Mouse (Mus musculus) macrophage (primary cell): ENCODE measurements around the gene Lama4. TPM values are rescaled to one million over a fixed set of nuclear protein-coding genes. Genes with fewer than 3 reads are reported as not detected.

Source experiments
- H3K27ac ChIP-seq: fragments of 350-480 bp; formaldehyde crosslinking; 2 replicates; pipeline ENCODE4 v1.9.0; 2021
- H3K36me3 ChIP-seq: fragments of 350-480 bp; formaldehyde crosslinking; 2 replicates; pipeline ENCODE4 v1.9.0; 2021; ENCODE audit errors: inconsistent target
- H3K4me3 ChIP-seq: fragments of 350-480 bp; formaldehyde crosslinking; 2 replicates; pipeline ENCODE4 v1.9.0; 2021; ENCODE audit errors: inconsistent target
- H3K79me2 ChIP-seq: fragments of 350-480 bp; formaldehyde crosslinking; 2 replicates; pipeline ENCODE4 v1.9.0; 2021; ENCODE audit errors: inconsistent target
- WGBS: methylation state at CpG from one replicate; pipeline ENCODE4 v1.1.7; 2026; ENCODE audit warnings: inconsistent platforms; ENCODE audit not compliant: missing documents; 5-methylcytosine and 5-hydroxymethylcytosine counted together
- polyA plus RNA-seq: library from polyadenylated mRNA; stranded (reverse); fragments of 250-400 nt; gene quantifications from 3 replicates; pipeline ENCODE4 v1.2.4, GENCODE M21; 2018; ENCODE audit warnings: inconsistent platforms

The Lama4 gene
- polyA plus RNA-seq, 1 experiment from 2014 or later = not detected

DNA sequence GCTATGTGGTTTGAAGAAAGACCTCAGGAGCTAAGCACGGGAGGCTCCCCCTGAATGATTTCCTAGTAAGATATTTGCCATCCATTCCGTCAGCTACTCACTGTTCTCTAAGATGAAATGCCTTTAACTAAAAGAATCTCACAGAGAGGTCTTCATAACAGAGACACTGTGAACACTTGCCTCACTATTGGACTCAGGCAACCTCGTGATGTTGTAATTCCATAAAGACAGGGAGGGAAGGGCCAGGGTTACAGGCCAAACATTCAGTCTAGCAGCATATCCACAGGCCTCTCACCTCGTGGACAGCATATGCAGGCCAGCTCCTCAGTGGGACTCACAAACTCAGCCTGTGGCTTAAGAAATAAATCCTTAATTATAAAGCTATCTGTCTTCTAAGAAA lies 52.7 kb downstream of the Lama4 start:
- Histone ChIP-seq H3K4me3 (no peak overlapping the region), H3K79me2 (no peaks in the 10 kb centered on the region), H3K27ac (no peak overlapping the region), H3K36me3 (no peaks in the 10 kb centered on the region)
- WGBS = 84% methylated on average over 4 of the region's 4 CpGs

DNA sequence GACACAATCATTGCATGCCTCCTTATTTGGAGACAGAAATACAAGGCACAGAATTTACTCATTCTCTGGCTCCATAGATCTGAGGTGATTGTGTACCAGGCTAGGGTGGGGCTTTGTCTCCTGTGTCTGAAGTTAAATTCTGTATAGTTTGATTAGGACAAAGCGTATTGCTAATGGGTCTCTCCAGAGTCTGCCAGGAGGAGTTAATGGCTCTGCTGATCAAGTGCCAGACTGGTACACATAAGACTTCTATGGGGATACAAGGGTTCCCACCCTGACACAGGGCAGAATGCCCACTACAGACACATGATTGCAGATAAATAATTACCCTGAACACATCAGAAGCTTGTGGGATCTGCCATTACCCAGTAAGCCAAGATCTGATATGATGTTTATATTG lies 53.3 kb downstream of the Lama4 start:
- H3K36me3 ChIP-seq = no peaks in the 10 kb centered on the region
- H3K4me3 ChIP-seq = no peak overlapping the region
- no peak overlapping the region for H3K27ac ChIP-seq
- 80% methylated on average over 1 of the region's 1 CpGs for WGBS
- no peaks in the 10 kb centered on the region for H3K79me2 ChIP-seq

DNA sequence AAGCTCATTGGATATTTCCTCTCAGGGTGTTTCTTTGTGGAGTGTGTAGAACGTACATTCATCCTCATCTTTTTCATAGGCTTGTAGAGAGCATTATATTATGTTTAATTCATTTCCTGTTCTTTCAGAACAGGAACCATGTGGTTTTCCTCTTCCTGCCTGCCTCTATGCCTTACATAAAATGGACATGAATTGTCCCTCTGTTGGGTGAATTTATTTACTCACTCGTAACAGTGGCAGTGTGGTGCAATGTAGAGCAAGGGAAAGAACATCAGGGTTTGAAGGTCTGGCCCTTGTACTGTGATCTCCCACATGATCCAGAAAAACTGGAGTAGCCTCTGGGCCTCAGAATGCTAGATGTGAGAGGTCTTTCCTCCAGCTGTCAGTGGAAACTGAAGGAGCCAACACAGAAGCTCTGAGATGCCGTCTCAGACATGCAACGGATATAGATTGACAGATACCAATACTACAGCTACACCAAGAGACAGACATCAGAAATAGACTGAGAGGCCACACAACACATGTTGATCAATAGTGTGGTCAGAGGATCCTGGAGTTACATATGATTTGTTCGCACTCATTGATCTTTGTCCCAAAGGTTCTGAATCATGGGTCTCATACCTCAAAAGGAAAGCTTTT lies 58.4 kb downstream of the Lama4 start:
- H3K4me3 ChIP-seq = no peak overlapping the region
- no peak overlapping the region for H3K27ac ChIP-seq
- 26% methylated on average over 5 of the region's 5 CpGs for WGBS
- H3K79me2 ChIP-seq = no peaks in the 10 kb centered on the region
- no peaks in the 10 kb centered on the region for H3K36me3 ChIP-seq

DNA sequence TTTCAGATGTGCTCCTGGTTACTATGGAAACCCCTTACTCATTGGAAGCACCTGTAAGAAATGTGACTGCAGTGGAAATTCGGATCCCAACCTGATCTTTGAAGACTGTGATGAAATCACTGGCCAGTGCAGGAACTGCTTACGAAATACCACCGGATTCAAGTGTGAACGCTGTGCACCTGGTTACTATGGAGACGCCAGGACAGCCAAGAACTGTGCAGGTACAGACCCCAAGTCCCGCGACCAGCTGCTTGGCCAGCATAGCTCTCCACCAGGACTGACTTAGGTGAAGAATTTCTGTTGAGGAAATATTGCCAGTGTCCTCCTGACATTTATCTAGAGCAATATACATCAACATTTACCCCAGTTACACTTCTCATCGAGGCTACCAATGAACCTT lies 61.2 kb downstream of the Lama4 start:
- Histone ChIP-seq H3K4me3 (no peak overlapping the region), H3K36me3 (no peaks in the 10 kb centered on the region), H3K27ac (no peak overlapping the region), H3K79me2 (no peaks in the 10 kb centered on the region)
- WGBS = 69% methylated on average over 8 of the region's 8 CpGs

DNA sequence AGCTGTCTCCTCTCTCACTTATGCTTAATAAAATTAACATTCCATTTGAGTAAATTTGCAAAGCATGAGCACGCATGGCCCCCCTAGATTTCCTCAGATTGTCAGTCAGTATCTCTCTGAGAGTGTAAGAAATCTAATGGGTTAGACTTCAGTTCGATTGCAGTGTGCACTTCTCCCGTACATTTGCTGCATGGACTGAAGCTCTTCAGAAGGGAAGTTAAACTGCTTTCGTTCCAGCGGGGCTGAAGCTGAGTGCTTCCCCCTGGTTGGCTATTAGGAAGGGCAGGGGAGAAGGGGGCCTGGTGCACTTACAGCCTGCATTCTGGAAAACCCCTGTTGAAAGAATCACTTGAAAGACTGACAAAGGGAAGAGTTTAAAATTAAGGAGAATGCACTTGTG lies 61.7 kb downstream of the Lama4 start:
- Histone ChIP-seq H3K4me3 (no peak overlapping the region), H3K27ac (no peak overlapping the region), H3K36me3 (no peaks in the 10 kb centered on the region), H3K79me2 (no peaks in the 10 kb centered on the region)
- WGBS = 25% methylated on average over 5 of the region's 5 CpGs

DNA sequence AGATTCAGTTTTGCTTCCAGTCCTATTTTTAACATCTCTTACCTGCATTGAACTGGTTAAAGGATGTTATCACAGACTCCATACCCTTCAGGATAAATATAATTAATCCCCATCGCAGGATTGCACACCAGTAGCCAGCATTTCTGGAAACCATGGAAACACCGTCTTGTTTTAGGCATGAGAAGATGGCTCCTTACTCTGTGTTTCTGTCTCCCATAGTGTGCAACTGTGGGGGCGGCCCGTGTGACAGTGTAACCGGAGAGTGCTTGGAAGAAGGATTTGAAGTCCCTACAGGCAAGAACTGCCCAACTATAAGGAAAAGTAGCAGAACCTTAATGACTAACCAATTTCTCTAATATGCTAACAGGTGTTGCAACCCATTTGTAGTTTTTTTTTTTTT lies 63.1 kb downstream of the Lama4 start:
- WGBS = 96% methylated on average over 5 of the region's 5 CpGs
- no peaks in the 10 kb centered on the region for H3K36me3 ChIP-seq
- H3K4me3 ChIP-seq = no peak overlapping the region
- no peak overlapping the region for H3K27ac ChIP-seq
- H3K79me2 ChIP-seq = no peaks in the 10 kb centered on the region

DNA sequence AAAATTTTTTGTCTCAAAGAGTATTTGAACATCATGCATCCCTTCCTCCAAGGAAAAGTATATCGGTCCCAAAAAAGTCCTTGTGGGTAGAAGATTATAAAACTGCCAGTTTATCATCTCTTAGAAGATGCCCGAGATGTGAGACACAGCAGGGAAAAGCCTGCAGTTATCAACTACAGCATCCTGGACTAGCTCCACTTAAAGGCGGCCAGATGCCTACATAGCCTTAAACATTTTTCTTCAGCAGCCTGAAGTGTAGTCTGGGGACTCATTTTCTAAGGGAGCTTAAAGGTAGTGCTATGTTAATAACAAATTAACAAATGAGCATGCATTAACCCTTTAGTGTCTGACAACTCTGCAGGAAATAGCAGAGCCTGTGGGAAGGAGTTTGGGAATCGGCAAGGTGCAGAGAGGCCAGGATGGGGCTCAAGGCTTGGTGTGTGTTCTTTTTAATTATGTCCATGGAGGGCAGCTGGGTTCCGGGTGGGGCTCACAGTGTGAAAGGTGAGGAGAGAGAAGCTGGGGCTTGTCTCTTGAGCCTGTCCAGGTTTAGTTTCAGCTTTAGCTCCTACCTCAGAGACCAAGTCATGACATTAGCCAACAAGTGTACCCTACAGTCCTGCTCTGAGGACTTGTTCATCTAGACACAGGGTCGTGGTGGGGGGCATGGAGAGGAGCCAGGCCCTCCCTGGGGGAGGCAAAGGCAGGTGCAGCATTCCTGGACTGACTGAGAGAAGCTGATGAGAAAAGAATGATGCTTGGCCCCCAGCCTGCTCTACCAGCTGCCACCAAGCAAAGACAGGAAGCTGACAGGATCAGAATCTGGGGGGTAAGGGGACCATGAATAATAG lies 64.2 kb downstream of the Lama4 start:
- H3K27ac ChIP-seq = no peak overlapping the region
- H3K36me3 ChIP-seq = no peaks in the 10 kb centered on the region
- no peaks in the 10 kb centered on the region for H3K79me2 ChIP-seq
- 88% methylated on average over 6 of the region's 6 CpGs for WGBS
- H3K4me3 ChIP-seq = no peak overlapping the region

DNA sequence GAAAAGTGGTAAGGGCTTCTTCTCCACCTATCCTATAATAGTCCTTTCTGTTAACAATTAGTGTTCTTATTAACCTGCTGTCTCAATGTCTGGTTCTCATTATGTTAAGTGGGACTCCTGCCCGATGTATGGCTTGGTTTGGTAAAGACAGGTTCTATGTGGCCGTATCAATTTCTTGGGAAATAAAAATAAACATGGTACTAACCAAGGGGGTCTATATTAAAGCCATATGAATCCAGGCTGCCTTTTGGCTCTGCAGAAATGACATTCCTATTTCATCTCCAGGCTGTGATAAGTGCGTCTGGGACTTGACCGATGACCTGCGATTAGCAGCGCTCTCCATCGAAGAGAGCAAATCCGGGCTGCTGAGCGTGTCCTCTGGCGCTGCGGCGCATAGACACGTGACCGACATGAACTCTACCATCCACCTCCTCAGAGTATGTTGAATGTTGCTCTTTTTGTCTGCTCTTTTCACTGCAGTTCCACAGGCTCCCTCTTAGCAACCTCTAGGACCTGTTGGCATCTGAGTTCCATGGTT lies 64.9 kb downstream of the Lama4 start:
- no peak overlapping the region for H3K4me3 ChIP-seq
- no peak overlapping the region for H3K27ac ChIP-seq
- WGBS = 95% methylated on average over 14 of the region's 14 CpGs
- H3K79me2 ChIP-seq = no peaks in the 10 kb centered on the region
- no peaks in the 10 kb centered on the region for H3K36me3 ChIP-seq

DNA sequence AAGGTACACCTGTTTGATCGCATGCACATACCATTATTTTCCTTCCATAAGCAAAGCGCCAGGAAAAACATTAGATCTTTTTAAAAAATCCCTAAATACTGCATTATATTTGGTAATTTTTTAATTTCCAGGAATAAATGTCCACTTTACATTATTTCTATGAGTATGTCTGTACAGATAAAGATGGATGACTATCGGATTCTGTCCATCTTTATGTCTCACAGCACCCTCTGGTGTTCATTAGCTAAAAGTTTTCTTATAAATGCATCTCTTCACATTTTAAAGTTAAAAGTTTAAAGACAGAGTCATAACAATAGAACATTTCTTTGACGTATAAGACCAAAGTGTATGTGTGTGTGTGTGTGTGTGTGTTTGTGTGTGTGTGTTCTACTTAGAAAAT lies 74.2 kb downstream of the Lama4 start:
- Histone ChIP-seq H3K79me2 (no peaks in the 10 kb centered on the region), H3K27ac (no peak overlapping the region), H3K4me3 (no peak overlapping the region), H3K36me3 (no peaks in the 10 kb centered on the region)
- 62% methylated on average over 4 of the region's 4 CpGs for WGBS

DNA sequence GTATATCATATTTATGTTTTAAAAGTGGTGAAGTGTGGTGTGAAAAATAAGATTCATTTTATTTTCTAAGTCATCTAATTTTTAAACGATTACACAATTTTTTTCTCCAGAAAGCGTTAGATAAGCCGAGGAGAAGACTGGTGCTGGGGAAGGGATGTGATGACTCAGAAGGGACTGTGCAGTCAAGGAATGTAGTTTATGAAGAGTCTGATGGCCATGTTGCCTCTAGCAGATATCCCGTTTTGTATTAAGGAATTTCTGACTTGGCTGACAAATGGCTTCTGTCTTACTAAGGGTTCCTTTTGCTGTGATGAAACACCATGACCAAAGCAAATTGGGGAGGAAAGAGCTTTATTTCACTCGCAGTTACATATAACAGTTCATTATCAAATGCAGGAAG lies 74.7 kb downstream of the Lama4 start:
- WGBS = 83% methylated on average over 5 of the region's 5 CpGs
- H3K36me3 ChIP-seq = no peaks in the 10 kb centered on the region
- H3K79me2 ChIP-seq = no peaks in the 10 kb centered on the region
- no peak overlapping the region for H3K27ac ChIP-seq
- H3K4me3 ChIP-seq = no peak overlapping the region

DNA sequence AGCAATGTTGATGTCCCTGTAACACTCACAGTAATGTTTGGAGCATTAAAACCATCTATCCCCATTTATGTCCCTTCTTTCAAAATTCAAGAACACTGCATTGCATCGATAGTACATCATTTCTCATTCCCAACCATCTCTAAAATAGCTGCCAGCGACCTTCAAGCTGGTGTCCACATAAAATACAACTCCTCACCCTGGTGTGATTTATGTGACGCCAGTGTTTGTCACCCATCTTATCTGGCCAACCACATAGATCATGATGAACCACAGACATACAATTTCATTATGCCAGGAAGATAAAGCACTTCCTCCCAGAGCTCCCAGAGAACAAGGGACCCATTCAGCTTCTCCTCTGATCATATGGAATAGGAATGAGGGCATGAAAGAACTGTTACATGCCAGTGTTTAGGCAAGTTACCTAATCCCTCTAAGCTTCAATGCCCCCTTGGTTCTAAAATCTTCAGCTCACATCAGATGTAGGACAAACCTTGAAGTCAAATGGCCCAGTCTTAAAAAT lies 79.2 kb downstream of the Lama4 start:
- 28% methylated on average over 3 of the region's 3 CpGs for WGBS
- Histone ChIP-seq H3K79me2 (no peaks in the 10 kb centered on the region), H3K27ac (no peak overlapping the region), H3K36me3 (no peaks in the 10 kb centered on the region), H3K4me3 (no peak overlapping the region)

DNA sequence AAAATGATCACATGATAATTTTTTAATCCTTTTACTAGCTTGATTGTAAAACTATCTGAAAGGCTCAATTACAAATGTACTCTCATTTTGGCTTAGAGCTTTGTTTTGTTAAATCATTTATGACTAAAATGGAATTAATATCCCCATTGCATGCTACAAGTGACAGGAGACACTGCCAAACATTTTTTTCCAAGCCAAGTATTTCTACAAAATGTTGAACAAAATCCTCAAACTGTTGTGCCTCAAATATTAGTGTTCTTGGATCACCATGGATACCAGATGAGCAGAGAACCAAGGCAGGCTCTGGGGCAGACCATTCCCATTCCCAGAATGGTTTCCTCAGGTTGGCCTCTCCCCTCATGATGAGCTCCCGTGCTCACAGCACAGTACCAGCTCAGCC lies 79.8 kb downstream of the Lama4 start:
- H3K27ac ChIP-seq = no peak overlapping the region
- no peaks in the 10 kb centered on the region for H3K79me2 ChIP-seq
- 87% methylated on average over 1 of the region's 1 CpGs for WGBS
- no peak overlapping the region for H3K4me3 ChIP-seq
- H3K36me3 ChIP-seq = no peaks in the 10 kb centered on the region

DNA sequence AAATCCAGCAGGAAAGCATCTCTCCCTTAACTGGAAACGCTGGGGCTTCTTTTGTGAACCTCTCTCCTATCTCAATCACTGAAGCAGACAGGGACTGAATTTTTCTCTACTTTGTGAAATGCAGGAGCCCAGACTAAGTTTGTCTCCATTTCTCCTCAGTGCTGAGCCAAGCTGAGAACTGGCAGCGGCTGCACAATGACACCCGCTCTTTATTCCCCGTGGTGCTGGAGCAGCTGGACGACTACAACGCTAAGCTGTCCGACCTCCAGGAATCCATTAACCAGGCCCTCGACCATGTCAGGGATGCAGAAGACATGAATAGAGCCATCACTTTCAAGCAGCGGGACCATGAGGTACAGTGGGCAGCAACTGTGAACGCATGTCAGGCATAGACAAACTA lies 82.5 kb downstream of the Lama4 start:
- Histone ChIP-seq H3K4me3 (no peak overlapping the region), H3K27ac (no peak overlapping the region), H3K79me2 (no peaks in the 10 kb centered on the region), H3K36me3 (no peaks in the 10 kb centered on the region)
- WGBS = 92% methylated on average over 10 of the region's 10 CpGs

DNA sequence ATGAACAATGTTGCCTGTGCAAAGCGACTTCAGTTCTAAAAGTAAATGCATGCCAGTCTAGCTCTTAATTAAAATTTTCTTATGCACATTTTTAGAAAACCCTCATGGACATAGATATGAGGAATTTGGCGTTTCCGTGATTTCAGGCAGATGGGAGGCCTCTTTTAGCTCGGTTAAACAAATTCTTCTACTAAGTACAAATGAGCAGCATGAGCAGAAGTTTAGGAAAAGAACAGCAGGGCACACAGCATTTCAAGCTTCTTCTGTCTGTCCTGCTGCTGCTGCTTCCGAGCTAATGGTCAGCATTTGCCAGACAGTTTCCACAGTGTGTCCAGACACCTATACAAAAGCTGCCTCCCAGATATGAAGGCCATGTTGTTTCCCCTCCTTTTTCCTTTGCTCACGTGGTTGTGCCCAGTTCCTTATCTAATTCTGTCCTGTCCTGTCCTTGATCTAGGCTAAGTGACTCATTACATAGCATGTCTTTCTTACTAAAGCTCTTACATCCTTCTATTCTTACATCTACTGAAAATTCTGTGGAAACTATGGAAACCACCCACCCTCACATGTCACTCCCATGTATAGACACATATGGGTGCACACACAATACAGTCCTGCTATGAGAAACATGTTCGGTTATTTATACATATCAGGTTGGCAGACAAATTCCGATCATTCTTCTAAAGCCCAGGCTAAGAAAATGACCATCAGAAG lies 84.4 kb downstream of the Lama4 start:
- no peak overlapping the region for H3K27ac ChIP-seq
- H3K4me3 ChIP-seq = no peak overlapping the region
- no peaks in the 10 kb centered on the region for H3K79me2 ChIP-seq
- H3K36me3 ChIP-seq = no peaks in the 10 kb centered on the region
- WGBS = 86% methylated on average over 8 of the region's 8 CpGs

DNA sequence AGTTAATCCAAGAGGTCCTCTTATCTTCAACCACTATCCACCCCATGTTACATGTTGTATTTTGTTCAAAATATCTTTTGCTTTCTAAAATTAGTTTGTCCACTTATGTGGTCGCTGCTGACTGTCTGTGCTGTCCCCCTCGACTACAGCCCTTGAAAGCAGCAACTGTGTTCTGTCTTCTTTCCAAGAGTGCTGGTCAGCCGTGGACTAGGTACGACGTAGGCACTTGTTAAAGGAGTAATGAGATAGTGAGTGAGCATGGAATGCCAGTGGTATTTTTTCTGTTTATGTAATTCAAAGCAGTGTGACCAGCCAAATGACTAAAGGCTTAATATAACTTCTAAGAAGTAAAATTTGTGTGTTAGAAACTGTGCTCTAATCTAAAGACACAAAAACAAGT lies 90.7 kb downstream of the Lama4 start:
- Histone ChIP-seq H3K79me2 (no peaks in the 10 kb centered on the region), H3K4me3 (no peak overlapping the region), H3K27ac (no peak overlapping the region), H3K36me3 (no peaks in the 10 kb centered on the region)
- WGBS = 98% methylated on average over 5 of the region's 5 CpGs
